Mouse (Mus musculus) myocyte (in vitro differentiated cells): ENCODE measurements around the gene Zmynd10.
A peak's percentile ranks its signal among the peaks of the same experiment; 100 is the strongest.

Source experiments
- E2F4 ChIP-seq: IDR thresholded peaks from one replicate; pipeline ENCODE4 v1.6.1; 2011; ENCODE audit warnings: mild to moderate bottlenecking, control low read depth, moderate library complexity; ENCODE audit not compliant: insufficient read depth
- MAX ChIP-seq: IDR thresholded peaks from one replicate; pipeline ENCODE4 v1.6.1; 2011; ENCODE audit warnings: low read depth, mild to moderate bottlenecking, control low read depth
- MYOD1 ChIP-seq, 3 experiments: IDR thresholded peaks; one replicate each; pipeline ENCODE4 v1.6.1; 2011; ENCODE audit warnings: control low read depth in 2 of 3, low read depth in 2 of 3, mild to moderate bottlenecking in 2 of 3, moderate library complexity in 1 of 3; ENCODE audit not compliant: insufficient read length in 2 of 3, control insufficient read depth in 1 of 3
- MYOG ChIP-seq, 3 experiments: IDR thresholded peaks; one replicate each; pipeline ENCODE4 v1.6.1; 2011; ENCODE audit warnings: control low read depth in 2 of 3, low read depth in 2 of 3, mild to moderate bottlenecking in 2 of 3; ENCODE audit not compliant: insufficient read length in 2 of 3, control insufficient read depth in 1 of 3, insufficient read depth in 1 of 3
- POLR2A ChIP-seq: IDR thresholded peaks from one replicate; pipeline ENCODE4 v1.6.1; 2011; ENCODE audit warnings: low read depth, mild to moderate bottlenecking, control low read depth, moderate library complexity; ENCODE audit not compliant: insufficient read length
- POLR2AphosphoS2 ChIP-seq: IDR thresholded peaks from one replicate; pipeline ENCODE4 v1.6.1; 2011; ENCODE audit warnings: low read depth, control low read depth; ENCODE audit not compliant: insufficient read length
- TCF12 ChIP-seq: IDR thresholded peaks from one replicate; pipeline ENCODE4 v1.6.1; 2011; ENCODE audit warnings: mild to moderate bottlenecking, control low read depth; ENCODE audit not compliant: poor library complexity, insufficient read depth, severe bottlenecking
- TCF3 ChIP-seq: IDR thresholded peaks from one replicate; pipeline ENCODE4 v1.6.1; 2011; ENCODE audit warnings: low read depth, control low read depth; ENCODE audit not compliant: insufficient read length
- USF1 ChIP-seq: IDR thresholded peaks from one replicate; pipeline ENCODE4 v1.6.1; 2011; ENCODE audit warnings: low read depth, mild to moderate bottlenecking, control low read depth, moderate library complexity

DNA sequence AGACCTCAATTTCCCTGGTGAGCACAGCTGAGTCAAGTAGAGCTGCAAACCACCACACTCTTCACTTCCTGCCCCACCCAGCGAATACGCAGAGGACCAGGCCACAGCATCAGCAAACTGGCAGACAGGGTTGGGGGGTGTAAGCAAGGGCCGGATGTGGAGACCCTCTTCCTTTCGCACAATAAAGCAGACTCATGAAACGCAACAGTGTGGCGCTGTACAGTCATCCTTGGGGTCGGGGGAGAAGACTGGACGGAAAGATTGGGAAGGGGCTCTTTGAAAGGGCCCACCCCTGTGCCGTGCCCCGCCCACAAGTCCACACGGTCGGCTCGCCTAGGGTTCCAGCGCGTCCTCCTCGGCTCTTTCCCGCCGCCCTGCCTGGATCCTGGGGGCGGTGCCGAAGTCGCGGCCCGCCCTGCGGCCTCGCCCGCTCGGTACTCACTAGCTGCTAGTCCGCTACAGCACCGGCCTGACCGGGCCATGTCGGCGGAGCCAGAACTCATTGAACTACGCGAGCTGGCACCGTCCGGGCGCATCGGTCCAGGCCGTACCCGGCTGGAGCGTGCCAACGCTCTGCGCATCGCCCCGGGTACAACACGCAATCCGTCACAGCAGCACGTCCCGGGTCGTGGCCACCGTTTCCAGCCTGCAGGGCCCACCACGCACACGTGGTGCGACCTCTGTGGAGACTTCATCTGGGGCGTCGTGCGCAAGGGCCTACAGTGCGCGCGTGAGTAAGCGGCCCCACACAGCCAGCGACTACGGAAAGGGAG is 4.2 kb downstream of the Zmynd10 start, which contains the start of gene Rassf1:
- peak; percentile 40 for TF ChIP-seq MAX
- no peak for TF ChIP-seq TCF3
- TF ChIP-seq USF1, result no peak
- TF ChIP-seq POLR2A, result peak; percentile 90
- peak; percentile 56 for TF ChIP-seq POLR2AphosphoS2
- TF ChIP-seq E2F4, result no peak
- TF ChIP-seq MYOD1 (IDR thresholded peaks at IDR 0.05; ENCODE audit: control insufficient read depth in 1 of 3, insufficient read length in 2 of 3, low read depth in 2 of 3), result peak in 1 of 3 experiments; percentile 13
- TF ChIP-seq MYOG (IDR thresholded peaks at IDR 0.05; ENCODE audit: control insufficient read depth in 1 of 3, insufficient read depth in 1 of 3, insufficient read length in 2 of 3, low read depth in 2 of 3), result peak in 1 of 3 experiments; percentile 53
- TF ChIP-seq TCF12, result no peak
